Mouse (Mus musculus): ENCODE measurements around the gene Magee1. TPM values are rescaled to one million over a fixed set of nuclear protein-coding genes. Genes with fewer than 3 reads are reported as not detected.
"Not testable (repeated sequence)": the region's sequence is repeated elsewhere in the genome, so short reads cannot be mapped to it uniquely, and the experiment has no call there.

Magee1 gene
- 275 and 288 TPM in 2 replicates for polyA plus RNA-seq (2015; fragmentation: Nextera tagmentation; extraction: Ambion mirVana)

GRCm38 (mm10) chrX:105120275-105121226, at the start of gene Magee1:
Magee1 (plus strand) TSS chrX:105120378.
- Histone ChIP-seq H3K27me3 (ENCODE audit: control insufficient read depth, insufficient read depth, low read depth, low read length) (peaks cover 16% of the 10 kb centered on the region), H3K36me3 (ENCODE audit: control insufficient read depth, insufficient read depth, low read length) (peaks cover 2% of the 10 kb centered on the region; the same call in 1 of the 2 replicates), H3K4me2 (ENCODE audit: low read length) (peak within 1 kb of the TSS; percentile 60), H3K27ac (ENCODE audit: low read length) (peak within 1 kb of the TSS; percentile 91), H3K4me1 (ENCODE audit: control insufficient read depth, insufficient read depth, low read length) (peaks cover 13% of the 10 kb centered on the region), H3K9me3 (replicated peaks; ENCODE audit: control insufficient read depth, low read length, poor library complexity, severe bottlenecking) (no peaks in the 10 kb centered on the region), H3K9ac (ENCODE audit: low read depth, low read length) (peak within 1 kb of the TSS; percentile 75), H3K4me3 (ENCODE audit: low read depth, low read length) (peak within 1 kb of the TSS; percentile 65)
- WGBS, result 20% methylated on average over 62 of the region's 65 CpGs
- ATAC-seq, result peak; percentile 81

- Histone ChIP-seq H3K9me3 (replicated peaks; ENCODE audit: control insufficient read depth, low read length, poor library complexity, severe bottlenecking) (no peaks in the 10 kb centered on the region), H3K4me1 (ENCODE audit: control insufficient read depth, insufficient read depth, low read length) (peaks cover 5% of the 10 kb centered on the region), H3K36me3 (ENCODE audit: control insufficient read depth, insufficient read depth, low read length) (peaks cover 3% of the 10 kb centered on the region; the same call in 1 of the 2 replicates), H3K27ac (ENCODE audit: low read length) (peak overlapping the region; percentile 67), H3K9ac (ENCODE audit: low read depth, low read length) (peak overlapping the region; percentile 51), H3K27me3 (ENCODE audit: control insufficient read depth, insufficient read depth, low read depth, low read length) (no peaks in the 10 kb centered on the region), H3K4me2 (ENCODE audit: low read length) (peak overlapping the region; percentile 59), H3K4me3 (ENCODE audit: low read depth, low read length) (peak overlapping the region; percentile 57)
- ATAC-seq, result peak; percentile 72
- WGBS, result 7% methylated on average over 12 of the region's 12 CpGs
Measured at GRCm38 (mm10) chrX:105079151-105079550, 41.0 kb upstream of the Magee1 start.

GRCm38 (mm10) chrX:105079615-105080092, 40.5 kb upstream of the Magee1 start, which contains the start of gene Pbdc1:
Pbdc1 (plus strand) TSS chrX:105079756.
- Histone ChIP-seq H3K4me1 (ENCODE audit: control insufficient read depth, insufficient read depth, low read length) (peaks cover 5% of the 10 kb centered on the region), H3K4me2 (ENCODE audit: low read length) (peak within 1 kb of the TSS; percentile 70), H3K9me3 (replicated peaks; ENCODE audit: control insufficient read depth, low read length, poor library complexity, severe bottlenecking) (no peaks in the 10 kb centered on the region), H3K9ac (ENCODE audit: low read depth, low read length) (peak within 1 kb of the TSS; percentile 55), H3K4me3 (ENCODE audit: low read depth, low read length) (peak within 1 kb of the TSS; percentile 57), H3K27me3 (ENCODE audit: control insufficient read depth, insufficient read depth, low read depth, low read length) (no peaks in the 10 kb centered on the region), H3K27ac (ENCODE audit: low read length) (peak within 1 kb of the TSS; percentile 67), H3K36me3 (ENCODE audit: control insufficient read depth, insufficient read depth, low read length) (peaks cover 3% of the 10 kb centered on the region; the same call in 1 of the 2 replicates)
- WGBS, result 4% methylated on average over 35 of the region's 35 CpGs
- peak; percentile 99 for ATAC-seq

- ATAC-seq, result no peak
- 12% methylated on average over 8 of the region's 8 CpGs for WGBS
Measured at GRCm38 (mm10) chrX:105080096-105080495, 40.1 kb upstream of the Magee1 start.

GRCm38 (mm10) chrX:105083013-105083412, 37.2 kb upstream of the Magee1 start:
- ATAC-seq, result not testable (repeated sequence)

More at GRCm38 (mm10) chrX:105080096-105080495, 40.1 kb upstream of the Magee1 start:
- Histone ChIP-seq H3K9ac (ENCODE audit: low read depth, low read length) (peak overlapping the region; percentile 55), H3K36me3 (ENCODE audit: control insufficient read depth, insufficient read depth, low read length) (peaks cover 3% of the 10 kb centered on the region; the same call in 1 of the 2 replicates), H3K4me1 (ENCODE audit: control insufficient read depth, insufficient read depth, low read length) (peaks cover 5% of the 10 kb centered on the region), H3K4me3 (ENCODE audit: low read depth, low read length) (peak overlapping the region; percentile 57), H3K4me2 (ENCODE audit: low read length) (peak overlapping the region; percentile 70), H3K9me3 (replicated peaks; ENCODE audit: control insufficient read depth, low read length, poor library complexity, severe bottlenecking) (no peaks in the 10 kb centered on the region), H3K27me3 (ENCODE audit: control insufficient read depth, insufficient read depth, low read depth, low read length) (no peaks in the 10 kb centered on the region), H3K27ac (ENCODE audit: low read length) (no peak overlapping the region)

GRCm38 (mm10) chrX:105104175-105104574, 16.0 kb upstream of the Magee1 start:
- no peaks in the 10 kb centered on the region for H3K4me1 ChIP-seq (ENCODE audit: control insufficient read depth, insufficient read depth, low read length)
- 0 out of 2 replicates have a peak, but pooled peaks cover 2% of the 10 kb centered on the region for H3K36me3 ChIP-seq (ENCODE audit: control insufficient read depth, insufficient read depth, low read length)
- ATAC-seq, result no peak
- no peak overlapping the region for H3K9ac ChIP-seq (ENCODE audit: low read depth, low read length)
- no peak overlapping the region for H3K4me3 ChIP-seq (ENCODE audit: low read depth, low read length)
- H3K4me2 ChIP-seq (ENCODE audit: low read length), result no peak overlapping the region
- no peak overlapping the region for H3K27ac ChIP-seq (ENCODE audit: low read length)
- no peaks in the 10 kb centered on the region for H3K9me3 ChIP-seq (replicated peaks; ENCODE audit: control insufficient read depth, low read length, poor library complexity, severe bottlenecking)
- H3K27me3 ChIP-seq (ENCODE audit: control insufficient read depth, insufficient read depth, low read depth, low read length), result no peaks in the 10 kb centered on the region; the same call in 1 of the 2 replicates
- 39% methylated on average over 5 of the region's 5 CpGs for WGBS

More at GRCm38 (mm10) chrX:105083013-105083412, 37.2 kb upstream of the Magee1 start:
- not testable (repeated sequence) for H3K9me3 ChIP-seq (replicated peaks; ENCODE audit: control insufficient read depth, low read length, poor library complexity, severe bottlenecking); H3K36me3 ChIP-seq (ENCODE audit: control insufficient read depth, insufficient read depth, low read length); H3K4me3 ChIP-seq (ENCODE audit: low read depth, low read length); H3K4me1 ChIP-seq (ENCODE audit: control insufficient read depth, insufficient read depth, low read length); H3K27ac ChIP-seq (ENCODE audit: low read length); H3K27me3 ChIP-seq (ENCODE audit: control insufficient read depth, insufficient read depth, low read depth, low read length); H3K9ac ChIP-seq (ENCODE audit: low read depth, low read length); H3K4me2 ChIP-seq (ENCODE audit: low read length)
- WGBS, result 92% methylated on average over 7 of the region's 7 CpGs

GRCm38 (mm10) chrX:105114994-105115393, 5.2 kb upstream of the Magee1 start:
- Histone ChIP-seq H3K4me1 (ENCODE audit: control insufficient read depth, insufficient read depth, low read length) (no peaks in the 10 kb centered on the region), H3K36me3 (ENCODE audit: control insufficient read depth, insufficient read depth, low read length) (no peaks in the 10 kb centered on the region), H3K27me3 (ENCODE audit: control insufficient read depth, insufficient read depth, low read depth, low read length) (no peaks in the 10 kb centered on the region; the same call in 1 of the 2 replicates), H3K27ac (ENCODE audit: low read length) (no peak overlapping the region), H3K4me3 (ENCODE audit: low read depth, low read length) (no peak overlapping the region), H3K4me2 (ENCODE audit: low read length) (no peak overlapping the region), H3K9me3 (replicated peaks; ENCODE audit: control insufficient read depth, low read length, poor library complexity, severe bottlenecking) (no peaks in the 10 kb centered on the region), H3K9ac (ENCODE audit: low read depth, low read length) (no peak overlapping the region)
- no peak for ATAC-seq
- 60% methylated on average over 2 of the region's 2 CpGs for WGBS

- peak; percentile 89 for ATAC-seq
- H3K9ac ChIP-seq (ENCODE audit: low read depth, low read length), result peak overlapping the region; percentile 75
- H3K4me3 ChIP-seq (ENCODE audit: low read depth, low read length), result peak overlapping the region; percentile 65
- peaks cover 16% of the 10 kb centered on the region for H3K27me3 ChIP-seq (ENCODE audit: control insufficient read depth, insufficient read depth, low read depth, low read length)
- H3K4me1 ChIP-seq (ENCODE audit: control insufficient read depth, insufficient read depth, low read length), result peaks cover 13% of the 10 kb centered on the region
- H3K27ac ChIP-seq (ENCODE audit: low read length), result peak overlapping the region; percentile 91
- H3K36me3 ChIP-seq (ENCODE audit: control insufficient read depth, insufficient read depth, low read length), result peaks cover 2% of the 10 kb centered on the region; the same call in 1 of the 2 replicates
- WGBS, result 20% methylated on average over 38 of the region's 38 CpGs
- no peaks in the 10 kb centered on the region for H3K9me3 ChIP-seq (replicated peaks; ENCODE audit: control insufficient read depth, low read length, poor library complexity, severe bottlenecking)
- peak overlapping the region; percentile 60 for H3K4me2 ChIP-seq (ENCODE audit: low read length)
Measured at GRCm38 (mm10) chrX:105121227-105121865, 1.2 kb downstream of the Magee1 start.
